Mouse (Mus musculus) stomach, postnatal 0 days (tissue): Measurements from ENCODE around the gene Catsperz. TPM values are rescaled to one million over a fixed set of nuclear protein-coding genes. Genes with fewer than 3 reads are reported as not detected.

Experiments used
- ATAC-seq: fragments of 200-750 bp; cut with Nextera tagmentation; 2 replicates; pipeline ENCODE4 v1.8.0; 2017; ENCODE audit not compliant: low FRiP score, low TSS enrichment
- DNase-seq: peaks from one replicate; pipeline ENCODE4 v3.0.0-alpha.2; 2016; ENCODE audit warnings: low spot score
- H3K27ac ChIP-seq: fragments of 300-500 bp; sonication (generic); replicated peaks from 2 replicates; pipeline ENCODE4 v1.5.1; 2014; ENCODE audit warnings: mild to moderate bottlenecking, control low read depth
- H3K27me3 ChIP-seq: fragments of 300-500 bp; sonication (generic); 2 replicates; pipeline ENCODE4 v1.6.1; 2014; ENCODE audit warnings: low read length; ENCODE audit not compliant: control insufficient read depth, insufficient read depth
- H3K36me3 ChIP-seq: fragments of 300-500 bp; sonication (generic); 2 replicates; pipeline ENCODE4 v1.6.1; 2014; ENCODE audit warnings: low read length, mixed read lengths; ENCODE audit not compliant: control insufficient read depth, insufficient read depth
- H3K4me1 ChIP-seq: fragments of 300-500 bp; sonication (generic); replicated peaks from 2 replicates; pipeline ENCODE4 v1.6.1; 2014; ENCODE audit warnings: antibody characterized with exemption; ENCODE audit not compliant: control insufficient read depth, insufficient read depth
- H3K4me2 ChIP-seq: fragments of 300-500 bp; sonication (generic); replicated peaks from 2 replicates; pipeline ENCODE4 v1.6.1; 2014; ENCODE audit warnings: low read depth, mild to moderate bottlenecking, control low read depth, moderate library complexity
- H3K4me3 ChIP-seq: fragments of 300-500 bp; sonication (generic); 2 replicates; pipeline ENCODE4 v1.5.1; 2014; ENCODE audit warnings: low read depth, low read length, control low read depth
- H3K9ac ChIP-seq: fragments of 300-500 bp; sonication (generic); 2 replicates; pipeline ENCODE4 v1.6.1; 2014; ENCODE audit warnings: mild to moderate bottlenecking, low read length, control low read depth, mixed read lengths
- H3K9me3 ChIP-seq: fragments of 300-500 bp; sonication (generic); 2 replicates; pipeline ENCODE4 v1.6.1; 2016; ENCODE audit warnings: low read length; ENCODE audit not compliant: control insufficient read depth
- CTCF ChIP-seq: IDR thresholded peaks from 2 replicates; pipeline ENCODE4 v1.5.1; 2016; ENCODE audit warnings: antibody characterized with exemption, low read depth, mild to moderate bottlenecking, moderate library complexity
- EP300 ChIP-seq: optimal IDR thresholded peaks from 2 replicates; pipeline ENCODE3; 2016; ENCODE audit warnings: antibody characterized with exemption
- WGBS: fragments of 180-500 bp; shearing (Covaris S2); extraction: QIAGEN DNeasy Blood & Tissue Kit; methylation state at CpG from one replicate; pipeline ENCODE4 v1.1.7; 2014; 5-methylcytosine and 5-hydroxymethylcytosine counted together
- polyA plus RNA-seq: library from polyadenylated mRNA; unstranded; fragments of >200 nt; fragmentation: Nextera tagmentation; extraction: Ambion mirVana; gene quantifications from 2 replicates; pipeline ENCODE4 v1.2.1, GENCODE M21; 2015

The Catsperz gene
- polyA plus RNA-seq, 1 experiment from 2014 or later = 4.5 TPM

DNA sequence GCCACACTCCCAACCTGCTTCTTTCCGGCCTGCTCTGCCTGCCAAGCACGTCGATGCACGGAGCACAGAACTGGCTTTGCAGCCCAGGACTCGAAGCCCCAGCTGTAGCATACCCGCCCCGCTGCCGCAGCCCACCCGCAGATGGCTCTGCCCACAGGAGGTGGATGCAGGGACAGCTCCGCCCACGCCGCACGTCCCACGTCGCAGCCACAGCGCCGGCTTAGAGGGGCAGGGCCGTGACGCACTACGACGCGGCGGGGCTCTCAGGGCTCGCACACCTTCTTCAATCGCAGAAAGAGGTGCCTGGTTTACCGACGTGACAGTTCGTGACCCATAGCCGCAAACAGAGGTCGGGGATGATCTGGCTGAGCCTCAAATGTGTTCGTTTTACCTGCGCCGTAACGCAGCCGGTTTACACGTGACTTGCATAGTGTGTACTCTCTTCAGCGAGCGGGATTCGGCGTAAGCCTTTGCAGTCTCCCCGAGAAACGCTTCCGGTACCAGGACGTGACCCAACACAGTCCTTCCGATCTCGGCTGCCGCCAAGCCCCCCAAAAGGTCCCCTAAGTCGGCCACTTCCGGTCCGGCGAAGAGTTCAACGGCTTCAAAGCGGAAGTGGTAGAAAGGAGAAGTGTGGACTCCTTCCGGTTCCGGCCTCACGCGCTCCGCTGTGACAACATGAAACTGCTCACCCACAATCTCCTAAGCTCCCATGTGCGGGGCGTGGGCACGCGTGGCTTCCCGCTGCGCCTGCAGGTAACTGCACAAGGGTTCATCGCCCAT lies 15.5 kb downstream of the Catsperz start, which contains the start of the genes Trmt112 and Prdx5:
Trmt112 (plus strand) TSS at position 192 of the 783 bp plus-strand sequence.
Prdx5 (minus strand) TSS at position 600 of the 783 bp plus-strand sequence.
- Histone ChIP-seq H3K4me2 (peak within 1 kb of the TSS; percentile 63), H3K27me3 (no peaks in the 10 kb centered on the region), H3K9me3 (no peaks in the 10 kb centered on the region), H3K9ac (peak within 1 kb of the TSS; percentile 64), H3K4me1 (peaks cover 4% of the 10 kb centered on the region; the same call in 1 of the 2 replicates), H3K27ac (peak within 1 kb of the TSS; percentile 98), H3K36me3 (peaks cover 22% of the 10 kb centered on the region), H3K4me3 (peak within 1 kb of the TSS; percentile 57)
- DNase-seq (peak; percentile 94), ATAC-seq (peak; percentile 90)
- TF ChIP-seq CTCF (peak; percentile 46), EP300 (no peak)
- WGBS = under 1% methylated on average over 65 of the region's 65 CpGs

DNA sequence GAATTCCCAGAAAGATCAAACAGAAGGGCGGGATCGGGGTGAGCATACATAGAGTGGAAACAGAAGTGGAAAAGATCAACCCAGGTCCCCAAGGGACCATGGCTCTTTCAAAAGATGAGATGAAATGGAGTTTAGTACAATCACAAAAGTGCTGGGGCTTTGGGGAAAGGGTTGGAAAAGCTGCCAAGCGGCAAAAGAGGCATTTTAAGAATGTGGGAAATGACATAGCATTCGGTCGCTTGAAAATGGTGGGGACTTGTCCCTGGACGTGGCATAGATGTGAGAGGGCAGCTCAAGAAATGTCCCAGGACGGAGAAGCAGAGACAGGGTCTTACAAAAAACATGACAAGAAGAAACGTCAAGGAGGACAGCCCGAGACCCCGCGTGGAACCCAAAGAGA lies 16.2 kb downstream of the Catsperz start:
- H3K27me3 ChIP-seq = no peaks in the 10 kb centered on the region
- peak overlapping the region; percentile 63 for H3K4me2 ChIP-seq
- H3K9me3 ChIP-seq = no peaks in the 10 kb centered on the region
- H3K27ac ChIP-seq = peak overlapping the region; percentile 98
- no peak for TF ChIP-seq CTCF
- peak; percentile 26 for TF ChIP-seq EP300
- H3K4me3 ChIP-seq = peak overlapping the region; percentile 57
- WGBS = 5% methylated on average over 11 of the region's 11 CpGs
- H3K9ac ChIP-seq = peak overlapping the region; percentile 64
- peaks cover 22% of the 10 kb centered on the region for H3K36me3 ChIP-seq
- H3K4me1 ChIP-seq = peaks cover 4% of the 10 kb centered on the region; the same call in 1 of the 2 replicates
- ATAC-seq (no peak), DNase-seq (no peak)

DNA sequence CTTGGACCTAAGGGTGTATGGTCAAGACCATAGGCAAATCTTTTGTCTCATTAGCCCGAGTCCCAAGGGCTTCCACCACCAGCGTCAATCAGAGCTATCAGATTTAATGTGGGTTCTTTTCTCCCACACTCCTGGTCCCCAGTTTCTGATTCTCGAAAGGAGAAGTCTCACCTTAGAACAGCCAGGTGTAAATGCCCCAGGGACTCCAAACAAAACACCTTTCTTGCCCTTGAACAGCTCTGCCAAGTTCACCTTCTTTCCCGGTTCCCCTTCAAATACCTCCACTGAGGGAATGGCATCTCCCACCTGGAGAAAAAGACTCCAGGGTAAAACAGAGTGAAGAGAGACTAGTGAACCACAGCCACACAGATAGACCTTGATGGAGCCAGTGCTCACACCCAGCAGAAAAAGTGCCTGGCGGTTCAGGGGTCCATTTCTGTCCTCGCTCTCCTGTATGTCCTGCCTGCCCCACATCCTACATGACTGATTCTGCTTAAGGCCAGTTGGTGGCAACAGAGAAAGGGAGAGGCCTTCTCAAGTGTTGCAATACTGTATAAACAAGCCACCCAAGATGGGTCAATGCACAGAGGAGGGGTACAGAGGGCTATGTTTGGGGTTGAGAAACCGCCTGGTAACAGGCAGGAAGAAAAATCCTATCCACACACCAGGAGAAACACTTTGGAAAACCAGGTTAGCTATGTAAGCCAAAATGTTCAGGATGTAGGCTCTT lies 17.2 kb downstream of the Catsperz start:
- Histone ChIP-seq H3K9me3 (no peaks in the 10 kb centered on the region), H3K27me3 (no peaks in the 10 kb centered on the region), H3K4me3 (peak overlapping the region; percentile 57), H3K27ac (peak overlapping the region; percentile 45; the same call in 1 of the 2 replicates), H3K9ac (peak overlapping the region; percentile 41), H3K36me3 (peaks cover 20% of the 10 kb centered on the region), H3K4me1 (peaks cover 4% of the 10 kb centered on the region; the same call in 1 of the 2 replicates), H3K4me2 (peak overlapping the region; percentile 63)
- WGBS = 64% methylated on average over 7 of the region's 7 CpGs
- ATAC-seq (no peak), DNase-seq (peak; percentile 18)
- TF ChIP-seq EP300 (no peak), CTCF (peak; percentile 28; the same call in 1 of the 2 replicates)

DNA sequence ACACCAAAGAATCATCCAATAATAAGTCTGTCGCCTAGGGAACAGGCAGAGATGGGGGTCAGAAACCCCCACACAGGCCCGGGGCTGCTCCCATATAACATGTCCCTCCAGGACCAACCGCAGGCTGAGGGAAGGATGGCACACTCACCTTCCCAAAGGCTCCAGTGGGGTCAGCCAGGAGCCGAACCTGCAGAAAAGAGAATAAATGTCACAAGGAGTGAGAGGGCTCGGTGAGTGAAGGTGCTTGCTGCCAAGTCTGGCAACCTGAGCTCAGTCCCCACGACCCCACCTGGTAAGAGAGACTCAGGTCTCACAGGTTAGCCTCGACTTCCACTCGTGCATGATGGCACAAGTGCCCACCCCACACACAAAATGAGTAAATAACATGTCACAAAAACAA lies 18.1 kb downstream of the Catsperz start:
- Histone ChIP-seq H3K27me3 (no peaks in the 10 kb centered on the region), H3K4me3 (no peak overlapping the region), H3K9ac (no peak overlapping the region), H3K4me1 (peaks cover 4% of the 10 kb centered on the region; the same call in 1 of the 2 replicates), H3K36me3 (peaks cover 11% of the 10 kb centered on the region; the same call in 1 of the 2 replicates), H3K27ac (no peak overlapping the region), H3K9me3 (no peaks in the 10 kb centered on the region), H3K4me2 (no peak overlapping the region)
- 93% methylated on average over 8 of the region's 8 CpGs for WGBS
- ATAC-seq = no peak
- DNase-seq = peak; percentile 15
- TF ChIP-seq EP300 = no peak
- TF ChIP-seq CTCF = no peak

DNA sequence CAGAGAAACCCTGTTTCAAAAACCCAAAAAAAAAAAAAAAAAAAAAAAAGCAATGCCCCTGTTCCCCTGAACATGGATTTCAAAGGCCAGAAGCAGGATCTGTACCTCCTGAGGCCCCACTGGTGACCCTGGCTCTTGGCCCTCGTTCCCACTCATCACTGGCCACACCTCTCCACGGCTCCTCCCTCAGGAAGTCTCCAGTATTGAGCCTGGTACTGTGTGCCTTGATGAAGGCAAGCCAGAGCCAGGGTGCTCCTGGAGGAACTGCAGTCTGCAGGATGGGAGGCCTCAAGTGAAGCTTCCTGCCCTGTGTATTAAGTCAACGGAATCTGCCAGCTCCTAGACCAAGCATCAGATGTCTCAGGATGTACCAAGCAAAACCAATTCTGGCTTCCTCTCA lies 19.0 kb downstream of the Catsperz start:
- Histone ChIP-seq H3K4me2 (no peak overlapping the region), H3K9ac (no peak overlapping the region), H3K36me3 (peaks cover 9% of the 10 kb centered on the region; the same call in 1 of the 2 replicates), H3K27me3 (no peaks in the 10 kb centered on the region), H3K4me3 (no peak overlapping the region), H3K4me1 (peaks cover 4% of the 10 kb centered on the region; the same call in 1 of the 2 replicates), H3K9me3 (no peaks in the 10 kb centered on the region), H3K27ac (no peak overlapping the region)
- WGBS = 75% methylated on average over 3 of the region's 3 CpGs
- ATAC-seq (no peak), DNase-seq (no peak)
- TF ChIP-seq CTCF (no peak), EP300 (no peak)
